Mouse (Mus musculus) c-Kit-positive CD71-negative TER-119-negative erythroid progenitor cells, embryonic 14.5 days (primary cell): ENCODE data around the gene Kif13a.

Source experiments
- DNase-seq: peaks from one replicate; pipeline ENCODE4 v3.0.0-alpha.2; 2013; ENCODE audit warnings: low read depth

Gene Kif13a

DNA sequence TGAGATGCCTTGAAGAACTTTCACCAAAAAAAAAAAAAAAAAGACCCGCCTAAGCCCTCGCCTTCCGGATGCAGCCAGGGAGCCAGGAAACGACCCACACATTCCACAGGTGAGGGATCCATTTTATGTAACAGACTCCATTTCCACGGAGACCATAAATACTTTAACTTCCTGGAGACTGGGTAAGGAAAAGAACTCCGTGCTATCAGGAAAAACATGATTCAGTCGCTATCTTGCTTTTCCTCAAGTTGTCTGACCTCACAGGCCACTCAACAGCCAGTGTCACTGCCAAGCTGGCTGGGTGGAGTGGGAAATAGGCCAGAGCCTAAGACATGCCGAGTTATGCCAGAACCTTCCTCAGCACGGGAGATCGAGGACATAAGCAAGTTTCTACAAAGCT lies 46.3 kb downstream of the Kif13a start:
- DNase-seq = no peak

GRCm38 (mm10) chr13:46880736-46881135 lies 48.9 kb downstream of the Kif13a start:
- DNase-seq = no peak

DNA sequence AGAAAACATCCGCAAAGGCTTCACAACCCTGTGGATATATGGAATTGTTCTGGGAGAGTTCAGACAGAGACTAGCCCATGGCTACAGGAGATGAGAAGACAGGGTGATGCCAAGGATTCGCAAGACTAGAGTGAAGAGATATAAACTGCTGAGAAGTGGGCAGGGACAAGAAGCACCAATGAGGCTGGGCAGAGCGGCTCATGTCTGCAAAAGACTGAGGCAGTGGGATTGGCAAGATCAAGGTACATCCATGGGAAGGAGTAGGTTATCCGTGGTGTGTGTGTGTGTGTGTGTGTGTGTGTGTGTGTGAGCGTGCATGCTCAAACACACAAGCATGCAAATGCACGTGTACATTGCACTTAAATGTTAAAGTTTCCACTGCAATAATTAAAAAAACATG lies 49.4 kb downstream of the Kif13a start:
- DNase-seq = no peak

DNA sequence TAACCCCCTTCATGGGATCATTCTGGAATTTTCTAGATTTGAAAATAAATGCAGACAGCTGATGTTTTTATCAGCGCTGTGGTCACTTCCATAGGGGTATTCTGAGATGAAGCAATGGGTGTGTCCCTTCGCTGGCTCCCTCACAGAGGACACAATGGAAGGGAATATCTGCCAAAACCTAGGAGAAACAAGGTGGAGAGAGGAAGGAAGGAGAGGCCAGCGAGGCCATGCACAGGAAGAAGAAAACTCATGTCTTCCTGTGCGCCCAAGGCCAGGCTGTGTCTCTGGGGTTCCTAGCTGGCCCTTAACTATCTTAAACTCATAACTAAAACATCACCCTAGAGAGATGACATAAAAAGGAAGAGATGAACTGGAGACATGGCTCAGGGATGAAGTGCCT lies 52.6 kb downstream of the Kif13a start:
- no peak for DNase-seq

DNA sequence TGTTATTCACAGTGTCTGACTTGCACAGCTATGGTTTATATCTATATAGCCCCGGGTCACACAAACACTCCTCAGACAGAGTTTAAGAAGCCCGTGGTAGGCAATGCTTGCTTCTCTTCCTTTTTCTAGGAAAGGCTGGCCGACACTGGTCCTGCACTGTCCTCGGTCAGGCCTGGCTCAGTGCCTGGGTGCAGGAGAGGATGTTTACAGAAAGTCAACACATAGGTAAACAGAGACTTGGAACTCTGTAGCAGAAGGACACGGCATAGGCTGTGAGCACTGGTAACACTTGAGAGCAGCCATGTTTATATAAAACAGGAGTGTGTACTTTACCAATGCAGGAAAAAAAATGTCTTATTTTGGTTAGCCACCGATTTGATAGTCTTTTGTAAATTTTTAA lies 54.3 kb downstream of the Kif13a start:
- no peak for DNase-seq

- DNase-seq = no peak
Observed at GRCm38 (mm10) chr13:46872732-46873131, 56.9 kb downstream of the Kif13a start.

- no peak for DNase-seq
Observed at GRCm38 (mm10) chr13:46872194-46872593, 57.5 kb downstream of the Kif13a start.

DNA sequence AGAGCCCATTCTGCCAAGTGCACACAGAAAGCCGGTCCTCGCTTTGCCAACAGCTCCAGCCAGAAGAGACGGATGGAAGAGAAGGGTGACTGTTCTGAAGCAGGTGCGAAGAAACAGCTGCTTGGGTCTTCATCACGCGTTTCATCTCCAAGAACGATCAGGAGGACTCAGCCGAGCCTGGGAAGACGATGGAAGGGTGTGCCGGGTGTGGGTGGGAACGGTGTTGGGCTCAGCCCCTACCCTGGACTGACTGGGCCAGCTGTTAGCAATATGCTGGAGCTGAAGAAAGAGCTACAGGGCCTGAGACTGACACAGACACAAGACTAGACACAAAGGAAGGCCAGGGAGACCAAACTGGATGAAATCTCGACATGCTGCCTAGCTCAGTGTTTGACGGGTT lies 60.2 kb downstream of the Kif13a start:
- no peak for DNase-seq

DNA sequence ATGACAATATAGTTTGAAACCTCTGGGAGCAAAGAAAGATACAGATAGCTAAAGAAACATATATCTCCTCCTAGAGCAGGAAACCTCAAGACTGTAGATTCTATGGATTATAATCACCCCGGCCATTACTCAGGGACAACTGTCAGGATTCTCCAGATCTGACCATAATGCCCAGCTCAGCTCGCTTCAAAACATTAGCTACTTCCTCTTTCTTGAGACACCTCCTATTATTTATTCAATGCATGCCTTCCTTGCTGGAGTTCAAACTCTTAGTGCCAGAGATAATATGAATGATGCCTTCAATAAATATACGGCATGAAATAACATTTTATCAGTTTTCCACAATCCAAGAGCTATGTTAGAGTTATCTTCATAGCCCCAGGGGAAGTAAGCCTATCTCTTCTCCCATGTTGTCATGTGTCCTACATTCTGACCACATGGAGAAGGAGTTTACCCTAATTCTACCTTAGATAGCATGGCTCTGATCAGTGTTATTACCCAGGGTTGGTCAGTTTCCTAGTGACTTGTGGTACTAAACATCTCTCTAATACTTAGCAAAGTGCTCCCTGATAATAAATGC lies 66.4 kb downstream of the Kif13a start:
- DNase-seq = no peak

DNA sequence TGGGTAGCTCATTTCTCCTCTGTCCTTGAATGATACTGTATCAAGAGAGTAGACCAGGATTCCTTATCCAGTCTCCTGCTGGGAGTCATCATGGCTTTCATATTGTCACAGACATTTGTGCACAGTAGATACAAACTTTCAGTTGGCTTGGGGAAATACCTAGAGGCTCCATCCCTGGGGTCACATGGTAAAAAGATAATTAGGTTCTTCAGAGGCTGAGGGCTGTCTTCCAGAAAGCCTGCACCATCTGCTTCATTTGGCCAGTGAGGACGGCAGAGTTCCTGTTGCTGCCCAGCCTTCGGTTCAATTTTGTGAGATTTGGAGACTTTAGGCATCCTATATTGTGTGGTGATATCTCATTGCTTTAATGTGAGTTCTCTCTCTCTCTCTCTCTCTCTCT lies 69.8 kb downstream of the Kif13a start:
- no peak for DNase-seq

- DNase-seq = no peak
Observed at GRCm38 (mm10) chr13:46859173-46859572, 70.5 kb downstream of the Kif13a start.

DNA sequence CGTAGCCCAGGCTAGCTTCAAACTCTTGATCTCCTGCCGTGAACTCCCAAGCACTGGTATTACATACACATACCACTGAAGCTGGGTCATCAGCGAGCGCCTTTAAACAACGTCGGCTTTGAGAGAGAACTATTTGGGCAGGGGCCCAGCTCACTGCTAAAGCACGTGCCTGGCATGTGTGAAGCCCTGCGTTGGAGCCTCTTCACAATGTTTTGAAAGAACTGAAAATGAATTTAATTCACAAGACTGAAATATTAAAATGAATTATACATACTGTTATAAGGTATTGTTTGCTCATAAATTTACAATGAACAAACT lies 70.9 kb downstream of the Kif13a start:
- DNase-seq = no peak

DNA sequence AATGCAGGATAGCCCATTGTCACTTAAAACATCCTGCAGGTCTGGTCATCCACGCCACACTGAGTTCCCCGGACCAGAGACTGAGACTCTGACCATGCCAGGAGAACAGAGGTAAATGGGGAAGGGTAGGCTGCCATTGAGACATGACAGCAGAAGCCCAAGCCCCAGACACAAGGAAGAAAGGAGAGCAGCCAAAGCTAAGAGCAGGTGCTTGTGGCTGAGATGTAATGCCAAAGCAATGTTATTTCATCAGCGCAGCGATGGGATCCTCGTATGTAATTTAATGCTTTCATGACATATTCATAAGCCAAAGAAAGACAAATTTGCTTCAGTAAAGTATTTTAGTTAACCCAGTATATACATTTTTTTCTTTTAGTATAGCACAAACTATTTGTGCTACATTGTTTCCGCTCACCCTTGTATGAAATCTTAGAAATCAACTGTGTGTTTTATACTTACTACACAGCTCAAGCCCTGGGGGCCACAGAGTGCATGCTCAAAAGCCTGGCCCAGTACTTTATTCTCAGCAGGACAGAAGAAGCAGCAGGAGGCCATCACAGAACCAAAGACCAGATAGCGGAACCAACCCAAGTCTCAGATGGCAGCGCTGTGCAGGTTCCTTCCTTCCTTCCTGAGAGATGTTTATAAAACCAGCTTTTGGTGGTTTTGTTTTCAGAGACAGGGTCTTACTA lies 71.4 kb downstream of the Kif13a start:
- no peak for DNase-seq

- no peak for DNase-seq
Observed at GRCm38 (mm10) chr13:46854456-46854855, 75.2 kb downstream of the Kif13a start.

- DNase-seq = no peak
Observed at GRCm38 (mm10) chr13:46852470-46852869, 77.2 kb downstream of the Kif13a start.

GRCm38 (mm10) chr13:46845456-46845855 lies 84.2 kb downstream of the Kif13a start:
- no peak for DNase-seq

DNA sequence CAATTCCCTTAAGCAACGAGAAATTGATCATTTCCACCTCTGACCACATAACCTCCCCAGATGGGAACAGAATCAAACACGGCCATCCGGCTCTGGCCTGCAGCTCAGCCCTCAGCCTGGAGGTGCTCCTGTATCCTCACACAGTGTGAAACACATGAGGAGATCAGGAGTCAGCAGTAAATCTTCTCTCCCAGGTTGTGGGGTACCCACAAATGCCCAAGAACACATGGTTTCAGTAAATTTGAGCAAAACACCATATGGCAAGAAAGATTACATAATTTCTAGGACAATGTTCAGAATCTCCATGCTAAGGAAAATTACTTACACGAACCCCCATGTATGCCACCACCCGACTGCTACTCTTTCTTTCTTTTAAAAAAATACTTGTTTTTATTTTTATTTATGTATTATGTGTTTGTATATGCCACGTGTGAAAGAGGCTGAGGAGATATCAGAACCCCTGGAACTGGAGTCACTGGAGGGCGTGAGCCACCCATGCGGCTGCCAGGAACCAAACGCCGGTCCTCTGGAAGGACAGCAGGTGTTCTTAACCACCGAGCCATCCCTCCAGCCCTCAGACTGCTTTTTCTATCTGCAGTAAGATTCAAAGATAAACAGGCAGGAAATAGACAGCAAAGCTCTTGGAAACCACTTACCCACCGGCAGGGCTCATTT lies 85.0 kb downstream of the Kif13a start:
- no peak for DNase-seq

GRCm38 (mm10) chr13:46843646-46844045 lies 86.0 kb downstream of the Kif13a start:
- no peak for DNase-seq

DNA sequence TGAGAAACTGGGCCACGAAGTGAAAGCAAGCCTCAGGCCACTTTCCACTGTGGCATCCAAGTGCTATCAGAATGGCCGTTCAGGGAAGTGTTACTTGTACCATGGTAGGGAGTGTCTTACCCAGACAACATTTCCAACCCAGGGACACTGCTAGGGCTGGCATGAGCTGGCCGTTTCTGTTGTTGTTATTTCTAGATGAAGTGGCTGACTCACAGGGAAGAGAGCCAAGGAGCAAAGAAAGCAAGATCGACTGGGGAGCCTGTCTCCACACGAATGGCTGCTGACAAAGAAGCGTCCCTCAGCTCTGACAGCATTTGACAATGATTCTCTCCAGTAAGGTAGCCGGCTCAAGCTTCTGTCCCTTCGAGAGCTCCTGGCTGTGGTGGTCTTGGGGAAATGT lies 87.5 kb downstream of the Kif13a start:
- DNase-seq = no peak

DNA sequence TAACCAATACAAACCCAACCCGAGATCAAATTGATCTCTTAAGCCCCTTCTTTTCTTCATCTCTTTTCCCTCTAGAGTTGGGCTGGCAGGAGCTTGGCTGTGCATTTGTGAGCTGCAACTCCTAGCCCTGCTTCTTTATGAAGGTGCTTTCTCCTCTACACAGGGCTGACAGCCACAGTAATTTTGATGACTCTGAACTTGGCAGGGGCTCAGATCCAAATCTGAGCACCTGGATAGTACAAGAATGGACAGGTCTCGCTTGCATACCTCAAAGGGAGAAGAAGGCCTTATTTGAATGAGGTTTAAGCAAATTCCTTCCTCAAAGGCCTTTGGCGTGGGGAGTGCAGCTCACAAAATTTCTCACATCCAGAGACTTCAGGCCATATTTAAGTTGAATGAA lies 88.0 kb downstream of the Kif13a start:
- DNase-seq = no peak

DNA sequence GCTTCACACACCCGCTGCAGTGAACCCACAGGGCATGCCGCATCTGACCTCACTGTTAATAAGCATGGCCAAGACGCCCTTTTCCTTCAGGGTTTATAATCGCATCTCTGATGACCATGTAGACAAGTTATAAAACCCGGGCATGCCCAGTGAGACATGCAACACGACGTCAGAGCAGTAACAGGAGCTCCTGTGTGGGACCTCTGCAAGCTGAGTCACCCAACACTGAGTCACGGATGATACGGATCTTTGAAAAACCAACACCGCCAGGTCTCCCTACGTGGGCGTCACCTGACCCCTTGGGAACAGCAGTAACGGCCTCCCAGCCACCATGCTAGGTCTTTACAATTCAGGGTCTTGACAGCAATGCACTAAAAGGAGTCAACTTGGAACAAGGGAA lies 89.0 kb downstream of the Kif13a start:
- no peak for DNase-seq

- DNase-seq = no peak
Observed at GRCm38 (mm10) chr13:46839236-46839635, 90.4 kb downstream of the Kif13a start.

- DNase-seq = peak; percentile 31
Observed at GRCm38 (mm10) chr13:46838551-46838950, 91.1 kb downstream of the Kif13a start.

- DNase-seq = no peak
Observed at GRCm38 (mm10) chr13:46835351-46835750, 94.3 kb downstream of the Kif13a start.
